Mouse (Mus musculus) brain, embryonic 14.5 days (tissue): ENCODE measurements around the gene Ptgis.

Experiments
- CTCF ChIP-seq: fragments of 200-500 bp; IDR thresholded peaks from 2 replicates; pipeline ENCODE4 v1.5.1; 2012; ENCODE audit warnings: inconsistent platforms, mild to moderate bottlenecking, moderate library complexity, borderline replicate concordance; ENCODE audit not compliant: insufficient read depth, insufficient read length; ENCODE audit errors: extremely low read depth
- POLR2A ChIP-seq: fragments of 200-500 bp; IDR thresholded peaks from 2 replicates; pipeline ENCODE4 v1.6.1; 2012; ENCODE audit warnings: mild to moderate bottlenecking, inconsistent platforms, borderline replicate concordance; ENCODE audit not compliant: poor library complexity, insufficient read depth, insufficient read length, severe bottlenecking; ENCODE audit errors: extremely low read depth

DNA sequence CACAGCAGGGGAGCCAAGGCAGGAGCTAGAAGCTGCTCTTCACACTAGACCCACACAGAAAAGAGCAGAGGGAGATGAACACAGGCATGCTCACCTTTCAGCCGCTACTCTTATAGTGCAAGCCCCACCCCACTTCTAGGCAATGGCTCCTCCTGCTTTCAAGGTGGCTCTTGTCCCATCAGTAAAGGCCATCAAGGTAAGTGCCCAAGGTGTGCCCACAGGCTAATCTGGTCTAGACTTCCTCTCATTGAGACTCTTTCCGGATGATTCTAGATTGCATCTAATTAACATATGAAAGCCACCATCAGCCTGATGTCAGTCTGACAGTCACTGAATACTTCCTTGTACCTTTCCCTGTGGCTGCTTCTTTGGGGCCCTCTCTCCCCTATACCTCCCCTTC, 7.4 kb upstream of the Ptgis start:
- TF ChIP-seq POLR2A (no peak), CTCF (no peak)
